Mouse (Mus musculus): ENCODE data around the gene Arhgap35.

- no peak for TF ChIP-seq CTCF (IDR thresholded peaks at IDR 0.05; ENCODE audit: control insufficient read depth, insufficient read depth, low read length)
- no peak for TF ChIP-seq POLR2A (IDR thresholded peaks at IDR 0.05; ENCODE audit: borderline replicate concordance, control insufficient read depth, low read depth, low read length)
Measured at GRCm38 (mm10) chr7:16473847-16474246, 140.9 kb downstream of the Arhgap35 start.
